Mouse (Mus musculus) liver, embryonic 12.5 days (tissue): ENCODE results near the gene Gcnt2. TPM values are rescaled to one million over a fixed set of nuclear protein-coding genes. Genes with fewer than 3 reads are reported as not detected.
A peak's percentile ranks its signal among the peaks of the same experiment; 100 is the strongest.

ENCODE experiments used
- ATAC-seq: fragments of 200-750 bp; cut with Nextera tagmentation; 2 replicates; pipeline ENCODE4 v1.8.0; 2017; ENCODE audit warnings: moderate number of reproducible peaks, mild to moderate bottlenecking, moderate library complexity
- H3K27ac ChIP-seq: fragments of 300-500 bp; sonication (generic); 2 replicates; pipeline ENCODE4 v1.5.1; 2016; ENCODE audit warnings: mild to moderate bottlenecking
- H3K27me3 ChIP-seq: fragments of 300-500 bp; sonication (generic); replicated peaks from 2 replicates; pipeline ENCODE4 v1.6.1; 2016; ENCODE audit warnings: mild to moderate bottlenecking, moderate library complexity
- H3K36me3 ChIP-seq: fragments of 300-500 bp; sonication (generic); 2 replicates; pipeline ENCODE4 v1.6.1; 2016; ENCODE audit warnings: mild to moderate bottlenecking, moderate library complexity
- H3K4me1 ChIP-seq: fragments of 300-500 bp; sonication (generic); 2 replicates; pipeline ENCODE4 v1.6.1; 2016
- H3K4me2 ChIP-seq: fragments of 300-500 bp; sonication (generic); 2 replicates; pipeline ENCODE4 v1.6.1; 2016; ENCODE audit warnings: mild to moderate bottlenecking, moderate library complexity
- H3K4me3 ChIP-seq: fragments of 300-500 bp; sonication (generic); 2 replicates; pipeline ENCODE4 v1.5.1; 2016; ENCODE audit warnings: mild to moderate bottlenecking, moderate library complexity
- H3K9ac ChIP-seq: fragments of 300-500 bp; sonication (generic); 2 replicates; pipeline ENCODE4 v1.6.1; 2016; ENCODE audit warnings: mild to moderate bottlenecking, moderate library complexity
- H3K9me3 ChIP-seq: fragments of 300-500 bp; sonication (generic); replicated peaks from 2 replicates; pipeline ENCODE4 v1.6.1; 2016; ENCODE audit warnings: mild to moderate bottlenecking, moderate library complexity
- WGBS: fragments of 180-500 bp; shearing (Covaris S2); methylation state at CpG from one replicate; pipeline ENCODE4 v1.1.7; 2016; ENCODE audit not compliant: insufficient replicate concordance; 5-methylcytosine and 5-hydroxymethylcytosine counted together
- polyA plus RNA-seq: library from polyadenylated mRNA; unstranded; fragments of >200 nt; fragmentation: Nextera tagmentation; extraction: Ambion mirVana; gene quantifications from 2 replicates; pipeline ENCODE4 v1.2.1, GENCODE M21; 2016

The Gcnt2 gene
- polyA plus RNA-seq, result 1.5 TPM in 2 replicates

GRCm38 (mm10) chr13:40859652-40860399 is at the start of gene Gcnt2:
TSS of gene Gcnt2 (plus strand) at chr13:40859754.
- Histone ChIP-seq H3K4me3 (peak within 1 kb of the TSS; percentile 27), H3K4me2 (peak within 1 kb of the TSS; percentile 47), H3K4me1 (no peaks in the 10 kb centered on the region; the same call in 1 of the 2 replicates), H3K36me3 (no peaks in the 10 kb centered on the region), H3K9me3 (no peaks in the 10 kb centered on the region), H3K9ac (0 out of 2 replicates have a peak within 1 kb of the TSS, but pooled peaks have one; percentile 15), H3K27ac (no peak within 1 kb of the TSS), H3K27me3 (no peaks in the 10 kb centered on the region)
- WGBS, result 30% methylated on average over 22 of the region's 22 CpGs
- peak; percentile 70; the same call in 1 of the 2 replicates for ATAC-seq

GRCm38 (mm10) chr13:40820617-40821016 is 38.9 kb upstream of the Gcnt2 start:
- Histone ChIP-seq H3K9ac (no peak overlapping the region), H3K9me3 (no peaks in the 10 kb centered on the region), H3K27ac (no peak overlapping the region), H3K4me3 (no peak overlapping the region), H3K36me3 (no peaks in the 10 kb centered on the region), H3K27me3 (no peaks in the 10 kb centered on the region), H3K4me2 (no peak overlapping the region), H3K4me1 (no peaks in the 10 kb centered on the region)
- ATAC-seq, result no peak
- 33% methylated on average over 1 of the region's 1 CpGs for WGBS

GRCm38 (mm10) chr13:40821911-40822310 is 37.6 kb upstream of the Gcnt2 start:
- no peaks in the 10 kb centered on the region for H3K9me3 ChIP-seq
- H3K4me2 ChIP-seq, result no peak overlapping the region
- H3K4me1 ChIP-seq, result no peaks in the 10 kb centered on the region
- no peak overlapping the region for H3K4me3 ChIP-seq
- ATAC-seq, result no peak
- H3K27me3 ChIP-seq, result no peaks in the 10 kb centered on the region
- 50% methylated on average over 2 of the region's 2 CpGs for WGBS
- H3K9ac ChIP-seq, result no peak overlapping the region
- H3K27ac ChIP-seq, result no peak overlapping the region
- H3K36me3 ChIP-seq, result no peaks in the 10 kb centered on the region

- no peak overlapping the region for H3K4me3 ChIP-seq
- 44% methylated on average over 10 of the region's 10 CpGs for WGBS
- H3K9ac ChIP-seq, result no peak overlapping the region
- H3K4me1 ChIP-seq, result no peaks in the 10 kb centered on the region
- no peaks in the 10 kb centered on the region for H3K27me3 ChIP-seq
- no peaks in the 10 kb centered on the region for H3K9me3 ChIP-seq
- H3K36me3 ChIP-seq, result no peaks in the 10 kb centered on the region
- ATAC-seq, result peak; percentile 49; the same call in 1 of the 2 replicates
- H3K27ac ChIP-seq, result peak overlapping the region; percentile 10; the same call in 1 of the 2 replicates
- no peak overlapping the region for H3K4me2 ChIP-seq
These were observed 18.3 kb upstream of the Gcnt2 start for GRCm38 (mm10) chr13:40841146-40841787.

- no peaks in the 10 kb centered on the region for H3K36me3 ChIP-seq
- H3K4me1 ChIP-seq, result no peaks in the 10 kb centered on the region
- H3K4me2 ChIP-seq, result no peak overlapping the region
- H3K27ac ChIP-seq, result peak overlapping the region; percentile 2; the same call in 1 of the 2 replicates
- no peak overlapping the region for H3K4me3 ChIP-seq
- H3K9ac ChIP-seq, result no peak overlapping the region
- no peaks in the 10 kb centered on the region for H3K27me3 ChIP-seq
- WGBS, result 13% methylated on average over 1 of the region's 1 CpGs
- ATAC-seq, result no peak
- no peaks in the 10 kb centered on the region for H3K9me3 ChIP-seq
These were observed 17.4 kb upstream of the Gcnt2 start for GRCm38 (mm10) chr13:40842141-40842540.

- no peaks in the 10 kb centered on the region for H3K9me3 ChIP-seq
- H3K9ac ChIP-seq, result no peak overlapping the region
- H3K4me3 ChIP-seq, result no peak overlapping the region
- H3K4me1 ChIP-seq, result no peaks in the 10 kb centered on the region
- H3K36me3 ChIP-seq, result no peaks in the 10 kb centered on the region
- H3K4me2 ChIP-seq, result no peak overlapping the region
- H3K27ac ChIP-seq, result no peak overlapping the region
- no peaks in the 10 kb centered on the region for H3K27me3 ChIP-seq
- WGBS, result 25% methylated on average over 5 of the region's 5 CpGs
- ATAC-seq, result no peak
These were observed 16.0 kb upstream of the Gcnt2 start for GRCm38 (mm10) chr13:40843418-40844067.

- no peak overlapping the region for H3K4me3 ChIP-seq
- 0 out of 2 replicates have a peak, but pooled peaks have one; percentile 6 for ATAC-seq
- no peaks in the 10 kb centered on the region for H3K27me3 ChIP-seq
- H3K4me2 ChIP-seq, result no peak overlapping the region
- no peaks in the 10 kb centered on the region for H3K36me3 ChIP-seq
- H3K4me1 ChIP-seq, result no peaks in the 10 kb centered on the region
- H3K9me3 ChIP-seq, result no peaks in the 10 kb centered on the region
- no peak overlapping the region for H3K9ac ChIP-seq
- no peak overlapping the region for H3K27ac ChIP-seq
- WGBS, result 75% methylated on average over 5 of the region's 5 CpGs
These were observed 15.4 kb upstream of the Gcnt2 start for GRCm38 (mm10) chr13:40844144-40844543.

- H3K9ac ChIP-seq, result no peak overlapping the region
- ATAC-seq, result no peak
- no peaks in the 10 kb centered on the region for H3K4me1 ChIP-seq
- H3K4me2 ChIP-seq, result no peak overlapping the region
- no peaks in the 10 kb centered on the region for H3K9me3 ChIP-seq
- no peak overlapping the region for H3K27ac ChIP-seq
- no peaks in the 10 kb centered on the region for H3K36me3 ChIP-seq
- no peaks in the 10 kb centered on the region for H3K27me3 ChIP-seq
- 13% methylated on average over 6 of the region's 6 CpGs for WGBS
- H3K4me3 ChIP-seq, result no peak overlapping the region
These were observed 13.6 kb upstream of the Gcnt2 start for GRCm38 (mm10) chr13:40845951-40846350.

GRCm38 (mm10) chr13:40846375-40846774 is 13.2 kb upstream of the Gcnt2 start:
- H3K27me3 ChIP-seq, result no peaks in the 10 kb centered on the region
- no peak overlapping the region for H3K4me3 ChIP-seq
- ATAC-seq, result no peak
- WGBS, result 46% methylated on average over 9 of the region's 9 CpGs
- no peaks in the 10 kb centered on the region for H3K4me1 ChIP-seq
- H3K36me3 ChIP-seq, result no peaks in the 10 kb centered on the region
- no peak overlapping the region for H3K27ac ChIP-seq
- H3K4me2 ChIP-seq, result no peak overlapping the region
- no peak overlapping the region for H3K9ac ChIP-seq
- no peaks in the 10 kb centered on the region for H3K9me3 ChIP-seq

GRCm38 (mm10) chr13:40847898-40848297 is 11.7 kb upstream of the Gcnt2 start:
- ATAC-seq, result no peak
- H3K4me1 ChIP-seq, result no peaks in the 10 kb centered on the region
- WGBS, result 34% methylated on average over 4 of the region's 4 CpGs
- H3K4me2 ChIP-seq, result no peak overlapping the region
- no peaks in the 10 kb centered on the region for H3K27me3 ChIP-seq
- no peak overlapping the region for H3K9ac ChIP-seq
- no peaks in the 10 kb centered on the region for H3K36me3 ChIP-seq
- H3K27ac ChIP-seq, result no peak overlapping the region
- no peaks in the 10 kb centered on the region for H3K9me3 ChIP-seq
- no peak overlapping the region for H3K4me3 ChIP-seq

- no peak overlapping the region for H3K27ac ChIP-seq
- H3K4me3 ChIP-seq, result no peak overlapping the region
- no peak overlapping the region for H3K4me2 ChIP-seq
- WGBS, result 43% methylated on average over 6 of the region's 6 CpGs
- no peak for ATAC-seq
- H3K9me3 ChIP-seq, result no peaks in the 10 kb centered on the region
- 0 out of 2 replicates have a peak, but pooled peaks cover 11% of the 10 kb centered on the region for H3K4me1 ChIP-seq
- no peaks in the 10 kb centered on the region for H3K36me3 ChIP-seq
- H3K9ac ChIP-seq, result no peak overlapping the region
- no peaks in the 10 kb centered on the region for H3K27me3 ChIP-seq
These were observed 8.9 kb upstream of the Gcnt2 start for GRCm38 (mm10) chr13:40850686-40851085.

GRCm38 (mm10) chr13:40851281-40851680 is 8.3 kb upstream of the Gcnt2 start:
- 64% methylated on average over 7 of the region's 7 CpGs for WGBS
- Histone ChIP-seq H3K27me3 (no peaks in the 10 kb centered on the region), H3K27ac (no peak overlapping the region)

More at GRCm38 (mm10) chr13:40851281-40851680, 8.3 kb upstream of the Gcnt2 start:
- no peak overlapping the region for H3K9ac ChIP-seq
- ATAC-seq, result no peak
- H3K36me3 ChIP-seq, result no peaks in the 10 kb centered on the region
- H3K4me1 ChIP-seq, result 0 out of 2 replicates have a peak, but pooled peaks cover 11% of the 10 kb centered on the region
- H3K4me3 ChIP-seq, result no peak overlapping the region
- no peak overlapping the region for H3K4me2 ChIP-seq
- H3K9me3 ChIP-seq, result no peaks in the 10 kb centered on the region
